Mouse (Mus musculus) yolk sac, embryonic 10.5 days (tissue): ENCODE results near the gene Scarf1.

ENCODE experiments used
- DNase-seq: peaks from one replicate; pipeline ENCODE4 v3.0.0-alpha.2; 2017; ENCODE audit warnings: low spot score

Scarf1 gene

DNA sequence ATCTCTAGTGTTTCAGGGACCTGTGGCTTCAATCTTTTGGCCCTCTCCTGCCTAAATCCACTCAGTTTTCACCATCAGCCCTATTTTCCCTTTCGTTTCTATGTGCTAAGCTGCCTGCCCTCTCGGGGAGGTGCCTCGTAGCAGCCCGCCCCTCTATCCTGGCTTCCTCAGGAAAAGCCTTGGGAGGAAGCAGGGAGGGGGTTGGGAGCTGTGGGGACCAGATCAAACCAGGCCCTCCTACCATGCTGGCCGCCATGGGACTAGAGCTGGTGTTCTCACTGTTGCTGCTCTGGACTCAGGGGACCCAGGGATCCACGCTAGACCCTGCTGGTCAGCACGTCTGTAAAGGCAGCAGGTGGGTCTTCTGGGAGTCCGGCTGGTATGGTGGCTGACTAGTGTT is at the start of gene Scarf1:
TSS of gene Scarf1 (plus strand) at position 205 of the 400 bp plus-strand sequence.
- DNase-seq, result no peak

DNA sequence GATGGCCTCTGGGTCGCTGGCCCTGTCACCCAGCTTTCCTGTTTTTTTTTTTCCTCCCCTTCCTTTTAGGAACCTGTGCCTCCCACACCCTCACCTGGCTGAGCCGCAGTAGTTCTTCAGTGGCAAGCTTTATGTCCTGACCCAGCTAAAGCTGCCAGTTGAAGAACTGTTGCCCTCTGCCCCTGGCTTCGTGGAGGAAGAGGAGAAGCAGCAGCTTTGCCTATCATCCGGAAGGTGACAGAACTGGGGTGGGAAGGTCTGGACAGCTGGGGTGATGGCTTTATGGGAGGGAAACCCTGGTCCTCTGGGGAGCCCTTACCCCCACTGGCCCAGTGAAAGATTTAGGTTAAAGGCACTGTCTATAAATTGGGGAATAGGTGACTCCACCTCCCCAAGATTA is 49.7 kb upstream of the Scarf1 start:
- DNase-seq, result no peak

DNA sequence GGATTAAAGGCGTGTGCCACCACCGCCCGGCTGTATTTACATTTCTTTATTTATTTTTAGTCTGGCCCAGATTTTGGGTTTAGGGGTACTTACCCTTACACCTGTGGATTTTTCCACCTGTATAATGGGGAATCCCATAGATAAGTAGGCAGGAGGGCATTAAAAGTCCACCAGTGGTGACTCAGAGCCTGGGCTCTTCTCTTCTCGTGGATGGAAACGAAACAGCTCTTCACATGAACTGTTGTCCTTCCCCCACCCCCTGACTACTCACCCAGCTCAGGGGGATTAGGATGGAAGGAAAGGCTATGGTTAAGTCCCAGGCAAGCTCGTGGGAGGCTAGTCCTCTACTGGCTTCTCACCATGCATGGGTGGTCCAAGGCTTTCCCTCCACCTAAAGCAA is 48.9 kb upstream of the Scarf1 start:
- no peak for DNase-seq

DNA sequence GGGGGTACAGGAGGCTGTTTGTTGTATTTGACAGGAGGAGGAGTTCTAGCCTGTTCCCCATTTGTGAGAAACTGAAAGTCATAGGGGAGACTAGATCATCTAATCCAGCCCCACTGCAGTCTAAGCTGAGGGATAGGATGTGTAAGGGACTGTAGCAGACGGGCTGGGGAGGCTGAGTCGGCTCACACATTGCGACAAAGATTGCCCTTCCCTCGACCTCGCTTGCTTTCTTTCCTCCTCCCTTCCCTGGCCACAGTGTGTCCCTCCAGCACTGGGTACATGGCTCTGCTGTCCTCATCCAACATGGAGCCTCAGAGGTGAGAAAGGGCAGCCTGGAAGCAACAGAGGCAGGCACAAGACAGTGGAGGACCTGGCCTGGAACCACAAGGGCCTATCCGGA is 48.3 kb upstream of the Scarf1 start:
- DNase-seq, result no peak

DNA sequence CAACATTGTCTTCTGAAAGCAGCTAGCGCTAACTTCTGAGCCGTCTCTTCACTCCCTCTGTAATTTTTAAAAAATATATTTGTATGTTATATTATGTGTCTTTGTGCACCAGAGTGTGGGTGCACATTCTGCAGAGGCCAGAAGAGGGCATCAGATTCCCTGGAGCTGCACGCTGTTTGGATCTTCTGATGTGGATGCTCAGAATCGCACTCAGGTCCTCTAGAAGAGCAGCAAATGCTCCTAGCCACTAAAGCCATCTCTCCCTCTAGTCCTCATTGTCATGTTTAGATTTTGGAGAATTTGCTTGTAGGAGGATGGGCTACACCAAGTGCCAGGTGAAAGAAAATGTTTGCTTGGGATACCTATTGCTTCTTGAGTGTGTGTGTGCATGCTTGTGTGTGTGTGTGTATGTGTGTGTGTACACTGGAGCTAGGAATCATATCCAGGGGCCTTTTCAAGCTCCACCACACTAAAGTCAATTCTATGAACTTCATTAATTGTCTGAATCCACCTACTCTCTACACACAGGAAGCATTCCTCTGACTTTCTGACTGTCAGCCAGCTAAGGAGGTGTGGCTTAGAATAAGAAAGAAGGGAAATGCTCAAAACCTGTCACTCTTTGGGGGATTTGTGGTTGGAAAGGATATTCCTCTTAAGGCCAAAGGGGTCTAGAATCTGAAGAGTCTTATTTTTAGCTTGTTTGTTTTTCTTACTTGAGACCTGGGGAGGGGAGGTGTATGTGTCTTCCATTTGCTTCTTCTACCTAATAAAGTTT is 46.4 kb upstream of the Scarf1 start:
- DNase-seq, result no peak

DNA sequence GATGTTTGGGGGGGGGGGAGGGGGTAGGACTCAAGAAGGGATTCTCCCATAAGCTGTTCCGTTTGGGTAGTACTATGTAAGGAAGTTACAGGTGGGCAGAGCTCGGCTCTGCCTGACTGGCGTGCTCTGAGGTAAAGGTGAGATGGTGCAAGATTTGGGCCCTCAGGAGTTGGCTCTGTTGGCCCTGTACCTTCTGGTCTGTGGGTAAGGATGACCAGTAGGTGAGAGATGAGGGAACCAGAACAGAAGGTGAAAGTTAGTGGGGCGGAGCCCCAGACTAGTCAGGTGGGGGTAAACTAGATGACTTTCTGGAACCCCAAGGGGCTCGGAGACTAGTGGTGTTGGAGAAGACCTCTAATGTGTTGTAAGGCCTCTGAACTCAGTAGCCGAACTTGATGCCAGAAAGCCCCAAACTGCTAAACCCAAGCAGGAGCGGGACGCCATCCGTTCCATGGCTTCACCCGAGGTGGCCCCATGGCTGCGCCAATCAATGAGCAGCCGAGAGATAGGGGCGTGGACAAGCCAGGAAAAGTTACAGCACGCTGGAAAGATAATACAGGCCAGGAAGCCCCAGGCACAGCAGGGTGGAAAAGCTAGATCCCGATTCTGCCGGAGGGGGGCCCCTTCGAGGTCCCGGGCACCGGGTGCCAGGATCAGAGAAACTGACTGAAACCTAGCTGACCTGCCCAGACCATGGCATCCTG is 45.7 kb upstream of the Scarf1 start:
- DNase-seq, result peak; percentile 66

DNA sequence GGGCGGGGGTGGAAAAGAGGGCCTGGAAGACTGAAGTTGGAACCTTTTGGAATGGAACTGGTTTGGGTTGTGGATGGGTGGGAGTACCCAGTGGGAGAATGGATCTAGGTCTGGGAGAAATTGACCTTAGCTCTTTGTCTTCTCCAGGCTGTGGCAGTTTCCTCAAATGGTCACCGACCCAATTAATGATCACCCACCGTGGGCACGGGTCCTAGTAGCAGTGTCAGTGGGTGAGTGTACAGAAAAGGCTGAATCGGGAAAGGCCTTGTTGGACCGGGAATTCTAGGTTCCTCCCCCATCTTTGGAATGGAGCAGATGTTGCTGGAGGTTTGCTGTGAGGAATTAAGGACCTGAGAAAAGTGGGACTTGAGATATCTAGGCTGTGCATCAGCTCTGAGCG is 44.9 kb upstream of the Scarf1 start:
- DNase-seq, result no peak

DNA sequence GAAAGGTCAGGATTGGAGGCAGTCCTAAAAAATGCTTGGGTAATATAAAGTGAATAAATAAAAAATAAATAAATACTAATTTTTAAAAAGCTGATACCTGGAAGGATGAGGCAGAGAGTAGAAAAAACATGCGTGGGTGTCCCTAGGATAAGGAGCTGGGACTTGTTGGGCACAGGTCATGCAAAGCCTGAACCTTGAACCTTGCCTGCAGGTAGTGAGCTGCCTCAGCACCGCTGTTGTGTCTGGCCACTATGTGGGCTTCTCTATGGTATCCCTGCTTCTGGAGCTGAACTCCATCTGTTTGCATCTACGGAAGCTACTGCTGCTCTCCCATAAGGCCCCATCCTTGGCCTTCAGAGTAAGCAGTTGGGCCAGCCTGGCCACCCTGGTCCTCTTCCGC is 44.1 kb upstream of the Scarf1 start:
- DNase-seq, result no peak

DNA sequence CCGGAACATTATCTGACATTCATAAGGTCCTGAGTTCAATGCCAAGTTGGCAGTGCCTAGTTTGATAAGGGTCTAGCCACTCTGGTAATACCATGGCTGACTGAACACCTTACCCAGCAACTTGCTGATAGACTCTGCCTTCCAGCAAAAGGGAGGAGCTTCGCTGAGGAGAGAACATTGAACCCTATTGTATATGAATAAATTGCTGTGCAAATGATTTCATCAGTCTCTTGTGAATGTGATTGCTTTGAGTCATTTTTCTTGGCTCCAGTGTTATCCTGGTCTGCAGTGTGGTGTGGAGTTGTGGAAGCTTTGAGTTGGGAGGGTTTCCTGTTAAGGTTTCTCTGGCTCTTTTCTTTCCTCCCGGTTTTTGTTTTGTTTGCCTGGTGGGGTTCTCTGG is 42.7 kb upstream of the Scarf1 start:
- DNase-seq, result no peak

DNA sequence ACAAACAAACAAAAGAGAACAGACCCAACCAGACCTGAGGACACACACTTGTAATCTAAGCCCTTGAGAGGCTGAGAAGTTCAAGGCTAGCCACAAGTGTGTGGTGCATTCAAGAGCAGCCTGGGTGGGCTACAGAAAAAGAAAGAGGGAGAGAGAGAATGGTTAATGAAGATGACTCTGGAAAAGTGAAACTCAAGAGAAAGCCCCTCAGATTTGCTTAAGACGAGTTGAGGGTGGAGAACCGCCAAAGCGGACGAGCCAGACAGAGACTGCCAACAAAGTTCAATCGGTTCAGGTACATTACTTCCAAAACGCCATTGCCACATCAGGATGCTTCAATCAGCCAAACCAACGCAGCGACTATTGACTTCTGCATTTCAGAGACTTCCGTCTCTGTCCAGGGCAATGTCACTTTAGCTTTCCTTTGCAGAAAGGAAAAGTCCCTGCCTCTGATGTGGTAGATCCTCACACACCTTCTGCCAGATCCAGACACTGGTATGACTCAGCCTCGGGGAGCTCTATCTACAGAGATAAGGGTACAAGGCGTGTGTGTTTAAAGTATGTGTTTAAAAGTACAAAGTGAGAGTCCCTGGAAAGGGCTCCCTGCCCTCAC is 40.8 kb upstream of the Scarf1 start:
- DNase-seq, result no peak

DNA sequence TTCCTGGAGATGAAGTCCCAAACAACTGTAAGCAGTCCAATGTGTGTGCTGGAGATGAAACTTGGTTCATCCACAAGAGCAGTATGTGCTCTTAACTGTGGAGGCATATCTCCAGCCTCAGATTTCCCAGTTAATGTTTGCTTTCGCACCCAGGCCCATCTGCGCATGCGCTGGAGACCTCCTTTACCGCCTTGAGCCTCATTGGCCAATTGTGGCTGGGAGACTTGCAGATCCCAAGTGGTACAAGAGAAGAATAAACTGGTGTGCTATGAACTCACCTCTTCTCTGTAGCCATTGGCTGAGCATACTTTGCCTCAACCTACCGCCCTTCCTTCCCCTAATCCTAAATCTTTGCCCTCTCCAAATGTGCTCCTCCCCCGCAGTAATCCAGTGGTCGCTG is 40.0 kb upstream of the Scarf1 start:
- DNase-seq, result no peak

DNA sequence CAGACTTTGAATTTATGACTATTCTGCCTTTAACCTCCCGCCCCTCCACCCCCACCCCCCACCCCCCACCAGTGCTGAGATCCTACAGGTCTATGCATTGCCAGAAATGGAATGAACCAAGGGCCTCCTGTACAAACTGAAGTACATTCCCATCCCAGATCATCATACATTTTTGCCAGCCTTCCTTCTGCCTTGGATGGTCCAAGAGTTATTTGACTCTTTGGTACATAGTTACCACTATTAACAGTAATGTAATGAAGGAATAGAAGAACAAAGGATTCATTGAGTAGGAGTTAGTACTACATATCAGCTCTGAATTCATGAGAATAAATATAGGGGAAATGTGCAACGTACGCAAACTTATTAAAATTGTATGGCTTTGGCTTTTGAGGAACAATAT is 27.1 kb upstream of the Scarf1 start:
- DNase-seq, result no peak

DNA sequence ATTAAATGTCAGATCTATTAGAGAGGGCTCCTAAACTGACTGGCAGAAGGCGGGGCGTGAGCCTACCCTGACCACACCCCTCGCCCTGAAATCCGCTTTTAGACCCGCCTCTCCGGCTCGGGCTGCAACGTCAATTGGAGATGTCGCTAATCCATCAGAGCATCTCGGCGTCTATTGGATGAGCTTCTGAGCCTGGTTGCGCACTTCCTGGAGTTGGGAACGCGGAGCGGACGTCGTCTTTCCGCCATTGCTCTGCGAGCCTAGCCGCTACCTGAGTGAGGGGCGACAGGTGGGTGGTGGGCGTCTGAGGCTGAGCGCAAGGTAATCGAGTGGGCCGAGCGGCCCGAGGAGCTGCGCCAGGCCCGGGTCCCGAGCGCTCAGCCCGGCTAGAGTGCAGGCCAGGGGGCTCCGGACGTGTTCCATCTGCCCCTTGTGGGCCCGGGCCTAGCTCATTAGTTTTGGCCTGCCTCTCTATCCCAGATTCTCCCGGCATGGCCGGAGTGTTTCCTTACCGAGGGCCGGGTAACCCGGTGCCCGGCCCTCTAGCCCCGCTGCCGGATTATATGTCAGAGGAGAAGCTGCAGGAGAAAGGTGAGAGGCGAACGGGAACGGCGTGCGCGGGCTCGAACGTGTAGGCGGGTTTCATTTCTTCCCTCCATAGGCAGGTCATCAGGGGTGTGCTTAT is 26.6 kb upstream of the Scarf1 start, which contains the start of gene Prpf8:
TSS of gene Prpf8 (plus strand) at position 216 of the 685 bp plus-strand sequence.
- DNase-seq, result peak; percentile 98

DNA sequence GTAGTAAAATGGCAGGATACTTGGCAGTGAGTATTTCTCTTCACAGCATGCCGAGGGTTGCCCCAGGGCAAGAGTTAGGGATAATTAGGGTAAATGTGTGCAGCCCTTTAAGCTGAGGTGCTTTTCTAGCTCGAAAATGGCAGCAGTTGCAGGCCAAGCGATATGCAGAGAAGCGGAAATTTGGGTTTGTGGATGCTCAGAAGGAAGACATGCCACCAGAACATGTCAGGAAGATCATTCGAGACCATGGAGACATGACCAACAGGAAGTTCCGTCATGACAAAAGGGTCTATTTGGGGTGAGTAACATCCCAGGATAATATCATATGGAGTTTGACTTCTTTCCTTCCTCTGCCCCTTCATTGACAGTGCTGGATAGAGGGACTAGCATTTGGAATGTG is 25.8 kb upstream of the Scarf1 start:
- no peak for DNase-seq

DNA sequence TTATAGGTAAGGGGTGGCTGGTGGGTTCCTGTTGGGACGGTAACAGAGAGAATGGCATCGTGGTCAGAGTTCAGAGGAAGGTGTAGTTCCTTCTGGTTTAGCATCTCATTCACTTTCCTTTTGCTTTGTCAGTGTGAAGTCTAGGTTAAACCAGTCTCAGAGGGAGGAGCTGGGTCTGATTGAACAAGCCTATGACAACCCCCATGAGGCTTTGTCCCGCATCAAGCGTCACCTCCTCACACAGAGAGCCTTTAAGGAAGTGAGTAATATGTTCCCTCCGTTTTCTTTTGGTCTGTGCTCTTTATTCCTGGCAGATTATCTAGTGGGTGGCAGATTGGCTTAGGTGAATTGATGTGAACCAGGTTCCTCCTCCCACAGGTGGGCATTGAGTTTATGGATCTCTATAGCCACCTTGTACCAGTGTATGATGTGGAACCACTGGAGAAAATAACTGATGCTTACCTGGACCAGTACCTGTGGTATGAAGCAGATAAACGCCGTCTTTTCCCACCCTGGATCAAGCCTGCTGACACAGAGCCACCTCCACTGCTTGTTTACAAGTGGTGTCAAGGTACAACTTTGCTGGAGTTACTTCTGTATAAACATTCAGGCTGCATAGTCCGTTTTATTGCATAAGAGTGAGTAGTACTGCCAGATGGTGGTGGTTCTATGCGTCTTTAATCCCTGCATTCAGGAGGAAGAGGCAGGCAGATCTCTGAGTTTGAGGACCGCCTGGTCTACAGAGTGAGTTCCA is 18.9 kb upstream of the Scarf1 start:
- DNase-seq, result peak; percentile 56

DNA sequence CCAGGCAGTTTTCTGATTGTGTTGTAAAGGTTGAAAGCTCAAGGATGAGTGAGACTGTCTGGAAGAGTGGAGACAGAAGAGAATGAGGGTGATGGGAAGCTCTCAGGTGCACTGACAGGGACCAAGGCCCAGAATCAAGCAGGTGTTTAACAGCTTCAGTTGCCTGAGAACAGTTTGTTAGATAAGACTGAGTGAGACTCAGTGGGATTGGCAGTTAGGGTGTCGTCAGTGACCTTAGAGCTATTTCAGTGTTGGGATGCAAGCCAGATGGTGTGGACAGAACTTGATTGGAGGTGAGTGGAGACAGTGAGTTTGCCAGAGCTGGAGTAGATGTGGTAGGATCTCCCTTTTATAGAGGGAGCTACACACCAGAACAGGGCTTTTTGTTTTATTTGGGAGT is 15.2 kb upstream of the Scarf1 start:
- no peak for DNase-seq

DNA sequence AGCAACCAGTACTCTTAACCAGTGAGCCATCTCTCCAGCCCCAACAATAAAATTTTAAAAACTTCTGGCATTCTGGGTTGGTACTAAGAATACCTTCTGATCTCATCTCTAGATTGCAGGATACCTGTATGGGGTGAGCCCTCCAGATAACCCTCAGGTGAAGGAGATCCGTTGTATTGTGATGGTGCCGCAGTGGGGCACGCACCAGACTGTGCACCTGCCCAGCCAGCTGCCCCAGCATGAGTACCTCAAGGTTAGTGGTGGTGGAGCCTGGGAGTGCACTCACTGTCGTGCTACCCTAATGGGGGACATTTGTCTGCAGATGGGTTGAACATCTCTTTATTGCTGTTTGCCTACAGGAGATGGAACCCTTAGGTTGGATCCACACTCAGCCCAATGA is 5.2 kb upstream of the Scarf1 start:
- DNase-seq, result no peak

DNA sequence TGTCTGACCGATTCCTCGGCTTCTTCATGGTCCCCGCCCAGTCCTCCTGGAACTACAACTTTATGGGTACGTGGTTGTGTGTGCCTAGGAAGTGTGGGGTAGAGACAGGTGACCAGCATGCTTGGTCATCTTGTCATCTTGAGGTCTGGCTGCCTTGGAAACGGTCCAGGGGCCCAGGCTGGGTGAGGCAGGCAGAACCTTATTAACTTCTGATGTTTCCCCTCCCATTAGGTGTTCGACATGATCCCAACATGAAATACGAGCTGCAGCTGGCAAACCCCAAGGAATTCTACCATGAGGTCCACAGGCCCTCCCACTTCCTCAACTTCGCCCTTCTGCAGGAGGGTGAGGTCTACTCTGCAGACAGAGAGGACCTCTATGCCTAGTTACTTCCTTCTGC is 4.4 kb upstream of the Scarf1 start:
- DNase-seq, result no peak

DNA sequence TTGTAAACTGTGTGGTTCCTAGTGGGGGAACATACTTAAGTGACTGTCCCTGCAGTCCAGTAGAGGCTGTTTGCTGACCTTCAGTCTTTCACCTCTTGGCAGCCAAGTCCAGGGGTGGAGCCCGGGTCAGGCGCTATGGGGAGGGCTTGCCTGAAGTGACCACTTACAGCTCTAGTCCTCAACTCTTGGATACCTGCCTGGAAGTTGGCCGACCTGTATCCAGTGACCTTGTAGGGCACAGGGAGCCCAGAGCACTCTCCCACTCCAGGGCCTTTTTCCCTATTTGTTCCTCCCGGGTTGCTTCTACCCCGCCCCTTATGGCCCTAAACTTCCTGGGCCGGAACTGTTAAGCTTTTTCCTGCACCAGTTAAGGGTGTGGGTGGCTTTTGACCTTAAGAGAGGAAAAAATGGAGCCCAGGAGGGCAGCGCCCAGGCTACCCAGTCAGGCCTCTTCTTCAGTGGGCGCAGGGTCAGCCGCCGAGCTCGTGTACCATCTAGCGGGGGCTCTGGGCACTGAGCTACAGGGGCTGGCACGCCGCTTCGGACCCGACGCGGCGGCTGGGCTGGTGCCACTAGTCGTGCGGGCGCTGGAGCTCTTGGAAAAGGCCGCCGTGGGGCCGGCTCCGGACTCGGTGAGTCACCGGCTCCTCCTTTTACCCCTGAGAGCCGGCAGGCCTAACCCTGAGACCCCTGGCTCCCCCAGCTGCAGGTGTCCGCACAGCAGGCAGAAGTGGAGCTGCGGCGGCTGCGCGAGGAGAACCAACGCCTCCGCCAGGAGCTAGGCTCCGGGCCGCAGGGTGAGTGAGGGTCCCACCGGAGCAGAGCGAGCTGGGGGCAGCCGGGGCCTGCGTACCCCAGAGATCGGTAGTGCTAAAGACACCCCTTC is 3.4 kb upstream of the Scarf1 start, which contains the start of gene Rilp:
TSS of gene Rilp (plus strand) at position 354 of the 886 bp plus-strand sequence.
- peak; percentile 87 for DNase-seq

DNA sequence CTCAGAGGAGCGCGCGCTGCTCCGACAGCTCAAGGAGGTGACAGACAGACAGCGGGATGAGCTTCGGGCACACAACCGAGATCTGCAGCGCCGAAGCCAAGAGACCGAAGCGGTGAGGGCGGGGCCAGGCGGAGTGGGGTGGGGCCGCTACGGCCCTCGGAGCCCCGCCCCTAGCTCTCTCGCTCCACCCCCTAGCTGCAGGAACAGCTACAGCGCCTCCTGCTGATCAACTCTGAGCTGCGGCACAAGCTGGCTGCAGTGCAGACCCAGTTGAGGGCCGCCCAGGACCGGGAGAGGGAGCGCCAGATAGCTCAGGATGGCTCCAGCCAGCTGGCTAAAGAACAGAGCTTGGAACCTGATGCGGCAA is 2.7 kb upstream of the Scarf1 start:
- peak; percentile 91 for DNase-seq

DNA sequence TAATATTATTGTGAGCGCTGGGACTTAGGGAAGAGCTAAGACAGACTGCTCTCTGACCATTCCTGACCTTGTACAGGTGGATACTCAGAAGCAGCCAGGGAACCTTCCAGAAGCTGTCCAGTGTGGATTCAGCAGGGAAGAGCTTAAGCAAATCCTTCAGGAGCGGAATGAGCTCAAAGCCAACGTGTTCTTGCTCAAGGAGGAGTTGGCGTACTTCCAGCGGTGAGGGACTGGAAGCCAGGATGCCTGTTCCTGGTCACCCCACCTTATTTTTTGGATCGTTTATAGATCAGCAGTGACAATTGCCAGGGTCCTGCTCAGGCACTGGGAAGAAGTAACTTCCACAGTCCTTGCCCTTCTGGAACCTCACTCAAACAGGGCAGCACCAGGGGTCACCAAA is 2.1 kb upstream of the Scarf1 start:
- DNase-seq, result no peak
